Mouse (Mus musculus): ENCODE results near the gene Rbpms2.
A peak's percentile ranks its signal among the peaks of the same experiment; 100 is the strongest.

DNA sequence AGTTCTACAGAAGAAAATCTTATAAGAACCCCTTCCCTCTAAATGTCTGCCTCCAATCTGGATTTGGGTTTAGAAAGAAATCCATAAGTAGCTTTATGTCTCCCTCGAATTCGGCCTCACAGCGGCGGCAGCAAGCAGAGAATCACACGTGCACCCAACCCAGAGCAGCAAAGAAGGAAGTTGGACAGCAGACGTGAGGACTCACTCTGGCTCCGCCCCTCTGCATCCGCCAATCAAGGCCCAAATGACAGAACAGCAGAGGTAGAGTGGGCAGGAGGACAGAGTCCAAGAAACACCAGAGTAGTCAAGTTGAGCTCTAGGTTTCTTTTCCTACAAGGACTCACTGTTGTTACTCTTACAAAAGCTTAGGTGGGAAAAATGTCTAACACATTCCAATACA is 46.4 kb upstream of the Rbpms2 start:
- TF ChIP-seq CTCF (IDR thresholded peaks at IDR 0.05; ENCODE audit: low read depth, low read length) (no peak), POLR2A (IDR thresholded peaks at IDR 0.05; ENCODE audit: insufficient read depth, low read length) (peak; percentile 19)
